Mouse (Mus musculus) MEL (cell line): ENCODE data around the gene Hoxd10.

ENCODE experiments used
- CTCF ChIP-seq, 3 experiments: IDR thresholded peaks in 2 of 3; conservative IDR thresholded peaks in 1 of 3; 2 replicates each; pipeline ENCODE4 v1.5.1; 2011 to 2012; ENCODE audit warnings: low read length in 3 of 3, low read depth in 2 of 3, mild to moderate bottlenecking in 2 of 3, improper control_type of control experiment in 1 of 3, inconsistent platforms in 1 of 3, mixed read lengths in 1 of 3, moderate library complexity in 1 of 3; ENCODE audit not compliant: control insufficient read depth in 1 of 3, insufficient read depth in 1 of 3, poor library complexity in 1 of 3, severe bottlenecking in 1 of 3
- POLR2A ChIP-seq, 2 experiments: IDR thresholded peaks; 2 replicates each; pipeline ENCODE4 v1.6.1; 2011 to 2012; ENCODE audit warnings: low read length in 2 of 2, mild to moderate bottlenecking in 2 of 2, control low read depth in 1 of 2, improper control_type of control experiment in 1 of 2, low read depth in 1 of 2, moderate library complexity in 1 of 2; ENCODE audit not compliant: control insufficient read depth in 1 of 2, insufficient read depth in 1 of 2, poor library complexity in 1 of 2
- POLR2AphosphoS2 ChIP-seq: IDR thresholded peaks from 2 replicates; pipeline ENCODE4 v1.6.1; 2011; ENCODE audit warnings: low read length, improper control_type of control experiment
- ZMIZ1 ChIP-seq: IDR thresholded peaks from 2 replicates; pipeline ENCODE4 v1.6.1; 2012; ENCODE audit warnings: low read depth, mild to moderate bottlenecking, inconsistent platforms, low read length, improper control_type of control experiment, moderate library complexity

- TF ChIP-seq CTCF (IDR thresholded peaks at IDR 0.05 in 2 of 3, conservative IDR thresholded peaks at IDR 0.05 in 1 of 3; ENCODE audit: control insufficient read depth in 1 of 3, insufficient read depth in 1 of 3, low read depth in 2 of 3, low read length in 3 of 3, poor library complexity in 1 of 3, severe bottlenecking in 1 of 3) = no peak
- no peak for TF ChIP-seq POLR2A (IDR thresholded peaks at IDR 0.05; ENCODE audit: control insufficient read depth in 1 of 2, insufficient read depth in 1 of 2, low read depth in 1 of 2, low read length in 2 of 2, poor library complexity in 1 of 2)
- no peak for TF ChIP-seq ZMIZ1
- no peak for TF ChIP-seq POLR2AphosphoS2
These were observed 36.8 kb upstream of the Hoxd10 start for GRCm38 (mm10) chr2:74654743-74655419.
